Mouse (Mus musculus): ENCODE measurements around the gene BC048507. TPM values are rescaled to one million over a fixed set of nuclear protein-coding genes. Genes with fewer than 3 reads are reported as not detected.
"Not testable (repeated sequence)": the region's sequence is repeated elsewhere in the genome, so short reads cannot be mapped to it uniquely, and the experiment has no call there.

Gene BC048507
- not detected in 2 replicates for polyA plus RNA-seq (2015; fragmentation: Nextera tagmentation; extraction: Ambion mirVana)

GRCm38 (mm10) chr13:67863026-67863425, at the start of gene BC048507:
TSS of gene BC048507 (plus strand) at chr13:67863326.
- no peak within 1 kb of the TSS for H3K4me2 ChIP-seq
- 67% methylated on average over 11 of the region's 11 CpGs for WGBS
- H3K9ac ChIP-seq: no peak within 1 kb of the TSS
- no peaks in the 10 kb centered on the region for H3K27me3 ChIP-seq
- no peak within 1 kb of the TSS for H3K4me3 ChIP-seq
- no peak for ATAC-seq (replicated peaks; ENCODE audit: insufficient number of reproducible peaks, insufficient read depth, low FRiP score, low read depth)
- H3K27ac ChIP-seq: no peak within 1 kb of the TSS
- no peaks in the 10 kb centered on the region for H3K9me3 ChIP-seq (replicated peaks)
- no peaks in the 10 kb centered on the region for H3K36me3 ChIP-seq
- H3K4me1 ChIP-seq (replicated peaks): no peaks in the 10 kb centered on the region

- Histone ChIP-seq H3K36me3 (no peaks in the 10 kb centered on the region), H3K4me2 (peak within 1 kb of the TSS; percentile 83), H3K9ac (peak within 1 kb of the TSS; percentile 56), H3K9me3 (replicated peaks) (no peaks in the 10 kb centered on the region), H3K4me1 (replicated peaks) (peaks cover 3% of the 10 kb centered on the region; the same call in 1 of the 2 replicates), H3K27me3 (no peaks in the 10 kb centered on the region), H3K27ac (peak within 1 kb of the TSS; percentile 89), H3K4me3 (peak within 1 kb of the TSS; percentile 71)
- peak; percentile 91 for ATAC-seq (replicated peaks; ENCODE audit: insufficient number of reproducible peaks, insufficient read depth, low FRiP score, low read depth)
- WGBS: 2% methylated on average over 31 of the region's 31 CpGs
Measured at GRCm38 (mm10) chr13:67813710-67814660, 49.1 kb upstream of the BC048507 start, which contains the start of gene Zfp273. TSS of gene Zfp273 (plus strand) at chr13:67813740.

GRCm38 (mm10) chr13:67818636-67819035, 44.5 kb upstream of the BC048507 start:
- Histone ChIP-seq H3K27me3 (no peaks in the 10 kb centered on the region), H3K4me3 (no peak overlapping the region), H3K9me3 (replicated peaks) (no peaks in the 10 kb centered on the region; the same call in 1 of the 2 replicates), H3K4me1 (replicated peaks) (peaks cover 3% of the 10 kb centered on the region; the same call in 1 of the 2 replicates), H3K27ac (no peak overlapping the region), H3K4me2 (no peak overlapping the region), H3K9ac (no peak overlapping the region), H3K36me3 (peaks cover 13% of the 10 kb centered on the region; the same call in 1 of the 2 replicates)
- 71% methylated on average over 1 of the region's 1 CpGs for whole genome bisulfite sequencing
- ATAC-seq (replicated peaks; ENCODE audit: insufficient number of reproducible peaks, insufficient read depth, low FRiP score, low read depth): no peak

- ATAC-seq (replicated peaks; ENCODE audit: insufficient number of reproducible peaks, insufficient read depth, low FRiP score, low read depth): no peak; the same call in 1 of the 2 replicates
- Histone ChIP-seq H3K4me1 (replicated peaks) (0 out of 2 replicates have a peak, but pooled peaks cover 3% of the 10 kb centered on the region), H3K9me3 (replicated peaks) (peaks cover 3% of the 10 kb centered on the region; the same call in 1 of the 2 replicates), H3K36me3 (peaks cover 8% of the 10 kb centered on the region), H3K9ac (peak within 1 kb of the TSS; percentile 64), H3K4me2 (peak within 1 kb of the TSS; percentile 75), H3K4me3 (peak within 1 kb of the TSS; percentile 70), H3K27me3 (no peaks in the 10 kb centered on the region), H3K27ac (no peak within 1 kb of the TSS; the same call in 1 of the 2 replicates)
- 3% methylated on average over 14 of the region's 14 CpGs for WGBS
Measured at GRCm38 (mm10) chr13:67830911-67831336, 32.2 kb upstream of the BC048507 start, which contains the start of gene Gm10037. TSS of gene Gm10037 (plus strand) at chr13:67831106.

- H3K36me3 ChIP-seq; H3K4me1 ChIP-seq (replicated peaks); H3K4me3 ChIP-seq; H3K27me3 ChIP-seq; H3K27ac ChIP-seq; H3K4me2 ChIP-seq; H3K9me3 ChIP-seq (replicated peaks); H3K9ac ChIP-seq; ATAC-seq (replicated peaks; ENCODE audit: insufficient number of reproducible peaks, insufficient read depth, low FRiP score, low read depth): not testable (repeated sequence)
Measured at GRCm38 (mm10) chr13:67833137-67833536, 30.0 kb upstream of the BC048507 start.

- 0 out of 2 replicates have a peak, but pooled peaks have one; percentile 7 for ATAC-seq (replicated peaks; ENCODE audit: insufficient number of reproducible peaks, insufficient read depth, low FRiP score, low read depth)
- WGBS: 37% methylated on average over 6 of the region's 6 CpGs
- H3K4me3 ChIP-seq: peak overlapping the region; percentile 49
- H3K27me3 ChIP-seq: no peaks in the 10 kb centered on the region
- H3K36me3 ChIP-seq: no peaks in the 10 kb centered on the region
- 0 out of 2 replicates have a peak, but pooled peaks cover 5% of the 10 kb centered on the region for H3K4me1 ChIP-seq (replicated peaks)
- no peaks in the 10 kb centered on the region for H3K9me3 ChIP-seq (replicated peaks)
- peak overlapping the region; percentile 71 for H3K4me2 ChIP-seq
- peak overlapping the region; percentile 34; the same call in 1 of the 2 replicates for H3K9ac ChIP-seq
- no peak overlapping the region for H3K27ac ChIP-seq
Measured at GRCm38 (mm10) chr13:67843775-67844118, 19.4 kb upstream of the BC048507 start.

- ATAC-seq (replicated peaks; ENCODE audit: insufficient number of reproducible peaks, insufficient read depth, low FRiP score, low read depth): 0 out of 2 replicates have a peak, but pooled peaks have one; percentile 43
- Histone ChIP-seq H3K4me1 (replicated peaks) (0 out of 2 replicates have a peak, but pooled peaks cover 5% of the 10 kb centered on the region), H3K27ac (no peak overlapping the region), H3K9me3 (replicated peaks) (no peaks in the 10 kb centered on the region), H3K4me3 (peak overlapping the region; percentile 49), H3K36me3 (no peaks in the 10 kb centered on the region), H3K4me2 (peak overlapping the region; percentile 71), H3K9ac (peak overlapping the region; percentile 34), H3K27me3 (no peaks in the 10 kb centered on the region)
- under 1% methylated on average over 13 of the region's 19 CpGs for WGBS
Measured at GRCm38 (mm10) chr13:67844119-67844852, 18.8 kb upstream of the BC048507 start.

GRCm38 (mm10) chr13:67844853-67845194, 18.3 kb upstream of the BC048507 start:
- Histone ChIP-seq H3K4me3 (peak overlapping the region; percentile 49), H3K9me3 (replicated peaks) (no peaks in the 10 kb centered on the region), H3K27me3 (no peaks in the 10 kb centered on the region), H3K4me1 (replicated peaks) (0 out of 2 replicates have a peak, but pooled peaks cover 5% of the 10 kb centered on the region), H3K4me2 (peak overlapping the region; percentile 71), H3K27ac (no peak overlapping the region), H3K36me3 (no peaks in the 10 kb centered on the region), H3K9ac (peak overlapping the region; percentile 31; the same call in 1 of the 2 replicates)
- 17% methylated on average over 8 of the region's 8 CpGs for WGBS
- no peak for ATAC-seq (replicated peaks; ENCODE audit: insufficient number of reproducible peaks, insufficient read depth, low FRiP score, low read depth)

- no peak for ATAC-seq (replicated peaks; ENCODE audit: insufficient number of reproducible peaks, insufficient read depth, low FRiP score, low read depth)
- Histone ChIP-seq H3K27me3 (no peaks in the 10 kb centered on the region), H3K9ac (no peak overlapping the region), H3K36me3 (no peaks in the 10 kb centered on the region), H3K27ac (no peak overlapping the region), H3K4me1 (replicated peaks) (no peaks in the 10 kb centered on the region), H3K4me2 (no peak overlapping the region), H3K9me3 (replicated peaks) (no peaks in the 10 kb centered on the region), H3K4me3 (no peak overlapping the region)
- WGBS: 70% methylated on average over 3 of the region's 3 CpGs
Measured at GRCm38 (mm10) chr13:67850361-67850760, 12.8 kb upstream of the BC048507 start.

GRCm38 (mm10) chr13:67853130-67853529, 10.0 kb upstream of the BC048507 start:
- H3K27me3 ChIP-seq: no peaks in the 10 kb centered on the region
- no peaks in the 10 kb centered on the region for H3K9me3 ChIP-seq (replicated peaks)
- H3K4me1 ChIP-seq (replicated peaks): no peaks in the 10 kb centered on the region
- no peak overlapping the region for H3K9ac ChIP-seq
- H3K4me3 ChIP-seq: no peak overlapping the region
- no peak overlapping the region for H3K4me2 ChIP-seq
- WGBS: 73% methylated on average over 6 of the region's 6 CpGs
- H3K27ac ChIP-seq: no peak overlapping the region
- no peak for ATAC-seq (replicated peaks; ENCODE audit: insufficient number of reproducible peaks, insufficient read depth, low FRiP score, low read depth)
- no peaks in the 10 kb centered on the region for H3K36me3 ChIP-seq

- no peak for ATAC-seq (replicated peaks; ENCODE audit: insufficient number of reproducible peaks, insufficient read depth, low FRiP score, low read depth)
- Histone ChIP-seq H3K27me3 (no peaks in the 10 kb centered on the region), H3K9ac (no peak overlapping the region), H3K4me2 (no peak overlapping the region), H3K36me3 (no peaks in the 10 kb centered on the region), H3K4me3 (no peak overlapping the region), H3K27ac (no peak overlapping the region), H3K9me3 (replicated peaks) (no peaks in the 10 kb centered on the region), H3K4me1 (replicated peaks) (no peaks in the 10 kb centered on the region)
- WGBS: 75% methylated on average over 2 of the region's 2 CpGs
Measured at GRCm38 (mm10) chr13:67853983-67854382, 9.1 kb upstream of the BC048507 start.

All from heart, embryonic 15.5 days (tissue).